Mouse (Mus musculus) hindbrain, embryonic 16.5 days (tissue): ENCODE measurements around the gene Gm20737. TPM values are rescaled to one million over a fixed set of nuclear protein-coding genes. Genes with fewer than 3 reads are reported as not detected.
"Not testable (repeated sequence)": the region's sequence is repeated elsewhere in the genome, so short reads cannot be mapped to it uniquely, and the experiment has no call there.

Source experiments
- ATAC-seq: fragments of 200-750 bp; cut with Nextera tagmentation; 2 replicates; pipeline ENCODE4 v1.8.0; 2017; ENCODE audit warnings: moderate TSS enrichment, moderate library complexity
- H3K27ac ChIP-seq: fragments of 300-500 bp; sonication (generic); 2 replicates; pipeline ENCODE4 v1.5.1; 2014; ENCODE audit warnings: low read depth, mild to moderate bottlenecking, control low read depth, low read length, moderate library complexity
- H3K27me3 ChIP-seq: fragments of 300-500 bp; sonication (generic); replicated peaks from 2 replicates; pipeline ENCODE4 v1.6.1; 2014; ENCODE audit warnings: low read length; ENCODE audit not compliant: control insufficient read depth, insufficient read depth
- H3K36me3 ChIP-seq: fragments of 300-500 bp; sonication (generic); 2 replicates; pipeline ENCODE4 v1.6.1; 2014; ENCODE audit warnings: mild to moderate bottlenecking, low read length, moderate library complexity, mixed read lengths; ENCODE audit not compliant: control insufficient read depth, insufficient read depth
- H3K4me1 ChIP-seq: fragments of 300-500 bp; sonication (generic); 2 replicates; pipeline ENCODE4 v1.6.1; 2014; ENCODE audit warnings: low read depth, low read length; ENCODE audit not compliant: control insufficient read depth, insufficient read depth
- H3K4me2 ChIP-seq: fragments of 300-500 bp; sonication (generic); 2 replicates; pipeline ENCODE4 v1.6.1; 2014; ENCODE audit warnings: mild to moderate bottlenecking, low read length, control low read depth, moderate library complexity
- H3K4me3 ChIP-seq: fragments of 300-500 bp; sonication (generic); 2 replicates; pipeline ENCODE4 v1.5.1; 2014; ENCODE audit warnings: mild to moderate bottlenecking, low read length, control low read depth, moderate library complexity
- H3K9ac ChIP-seq: fragments of 300-500 bp; sonication (generic); 2 replicates; pipeline ENCODE4 v1.6.1; 2014; ENCODE audit warnings: low read depth, mild to moderate bottlenecking, control low read depth, low read length, moderate library complexity
- H3K9me3 ChIP-seq: fragments of 300-500 bp; sonication (generic); 2 replicates; pipeline ENCODE4 v1.6.1; 2014; ENCODE audit warnings: mild to moderate bottlenecking, low read length, moderate library complexity; ENCODE audit not compliant: control insufficient read depth
- WGBS: fragments of 180-500 bp; shearing (Covaris S2); extraction: QIAGEN DNeasy Blood & Tissue Kit; methylation state at CpG from one replicate; pipeline ENCODE4 v1.1.7; 2014; 5-methylcytosine and 5-hydroxymethylcytosine counted together
- polyA plus RNA-seq: library from polyadenylated mRNA; unstranded; fragments of >200 nt; fragmentation: Nextera tagmentation; extraction: Ambion mirVana; gene quantifications from 2 replicates; pipeline ENCODE4 v1.2.1, GENCODE M21; 2015

Gene Gm20737
- polyA plus RNA-seq, result not detected in 2 replicates

DNA sequence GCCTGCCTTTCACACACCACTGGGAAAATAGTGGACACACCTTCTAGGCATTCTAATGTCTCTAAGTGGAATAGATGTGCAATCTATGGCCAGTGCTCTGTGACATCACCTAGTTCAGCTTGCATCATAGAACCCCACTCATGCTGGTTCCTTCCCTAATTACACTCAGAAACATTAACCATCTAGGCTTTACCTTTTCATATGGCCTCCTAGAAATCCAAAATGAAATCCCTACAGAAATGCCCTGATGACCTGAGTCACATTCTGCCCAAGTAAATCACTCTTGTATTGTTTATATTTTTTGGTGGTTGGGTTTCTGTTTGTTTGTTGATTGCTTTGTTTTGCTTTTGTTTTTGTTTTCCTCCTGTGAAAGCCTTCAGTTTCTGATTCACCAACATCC, at the start of gene Gm20737:
Gm20737 (minus strand) TSS at position 101 of the 400 bp plus-strand sequence.
- not testable (repeated sequence) for H3K36me3 ChIP-seq, ATAC-seq, H3K27ac ChIP-seq, H3K9ac ChIP-seq, H3K27me3 ChIP-seq, H3K4me3 ChIP-seq, H3K4me2 ChIP-seq, H3K4me1 ChIP-seq, H3K9me3 ChIP-seq

- not testable (repeated sequence) for H3K9me3 ChIP-seq, H3K27me3 ChIP-seq, H3K4me2 ChIP-seq, H3K9ac ChIP-seq, H3K36me3 ChIP-seq, ATAC-seq, H3K4me3 ChIP-seq, H3K27ac ChIP-seq, H3K4me1 ChIP-seq
- WGBS, result 100% methylated on average over 1 of the region's 5 CpGs
These were observed 17.3 kb upstream of the Gm20737 start, which contains the start of gene Gm21775 for GRCm38 (mm10) chrY:10553153-10553552. Gm21775 (plus strand) TSS chrY:10553453.

Other genes with a start within 250 kb of the Gm20737 start
- not detected in 2 replicates for gene Gm20834, start 211.5 kb downstream of the Gm20737 start, polyA plus RNA-seq
- not detected in 2 replicates for gene Gm28510, start 123.3 kb downstream of the Gm20737 start, polyA plus RNA-seq
- gene Gm21775, start 17.4 kb upstream of the Gm20737 start, polyA plus RNA-seq, result not detected in 2 replicates
- not detected in 2 replicates for gene Gm21900, start 80.3 kb upstream of the Gm20737 start, polyA plus RNA-seq
- not detected in 2 replicates for gene Gm20777, start 216.4 kb upstream of the Gm20737 start, polyA plus RNA-seq